Mouse (Mus musculus) heart, embryonic 14.5 days (tissue): ENCODE results near the gene Psmd4. TPM values are rescaled to one million over a fixed set of nuclear protein-coding genes. Genes with fewer than 3 reads are reported as not detected.

ENCODE experiments used
- ATAC-seq: fragments of 200-750 bp; cut with Nextera tagmentation; 2 replicates; pipeline ENCODE4 v1.8.0; 2017; ENCODE audit warnings: low read depth, moderate TSS enrichment; ENCODE audit not compliant: insufficient number of reproducible peaks, insufficient read depth, low FRiP score
- H3K27ac ChIP-seq, 2 experiments: fragments of 200-500 bp in 1 of 2; fragments of 300-500 bp in 1 of 2; sonication (generic) in 1 of 2; replicated peaks in 1 of 2; 2 replicates each; pipeline ENCODE4 v1.5.1; 2012 to 2014; ENCODE audit warnings: low read depth in 2 of 2, low read length in 2 of 2, control low read depth in 1 of 2, mild to moderate bottlenecking in 1 of 2, mixed read lengths in 1 of 2; ENCODE audit not compliant: control insufficient read depth in 1 of 2, insufficient read depth in 1 of 2
- H3K27me3 ChIP-seq: fragments of 300-500 bp; sonication (generic); 2 replicates; pipeline ENCODE4 v1.6.1; 2014; ENCODE audit warnings: mild to moderate bottlenecking, low read length, control low read depth; ENCODE audit not compliant: control insufficient read depth, insufficient read depth
- H3K36me3 ChIP-seq: fragments of 300-500 bp; sonication (generic); 2 replicates; pipeline ENCODE4 v1.6.1; 2014; ENCODE audit warnings: mild to moderate bottlenecking, control low read depth, low read length, mixed read lengths; ENCODE audit not compliant: control insufficient read depth, insufficient read depth
- H3K4me1 ChIP-seq, 2 experiments: fragments of 200-500 bp in 1 of 2; fragments of 300-500 bp in 1 of 2; sonication (generic) in 1 of 2; 2 replicates each; pipeline ENCODE4 v1.6.1; 2012 to 2014; ENCODE audit warnings: low read length in 2 of 2, control low read depth in 1 of 2, mixed read lengths in 1 of 2; ENCODE audit not compliant: control insufficient read depth in 2 of 2, insufficient read depth in 2 of 2
- H3K4me2 ChIP-seq: fragments of 300-500 bp; sonication (generic); 2 replicates; pipeline ENCODE4 v1.6.1; 2014; ENCODE audit warnings: mild to moderate bottlenecking, low read length
- H3K4me3 ChIP-seq, 2 experiments: fragments of 200-500 bp in 1 of 2; fragments of 300-500 bp in 1 of 2; sonication (generic) in 1 of 2; 2 replicates each; pipeline ENCODE4 v1.5.1; 2012 to 2014; ENCODE audit warnings: low read length in 2 of 2, mild to moderate bottlenecking in 2 of 2, control low read depth in 1 of 2, low read depth in 1 of 2, moderate library complexity in 1 of 2; ENCODE audit not compliant: control insufficient read depth in 1 of 2, insufficient read depth in 1 of 2
- H3K9ac ChIP-seq: fragments of 300-500 bp; sonication (generic); 2 replicates; pipeline ENCODE4 v1.6.1; 2014; ENCODE audit warnings: mild to moderate bottlenecking, low read length
- H3K9me3 ChIP-seq: fragments of 300-500 bp; sonication (generic); 2 replicates; pipeline ENCODE4 v1.6.1; 2016; ENCODE audit warnings: low read length, control low read depth; ENCODE audit not compliant: control insufficient read depth
- WGBS: fragments of 180-500 bp; shearing (Covaris S2); extraction: QIAGEN DNeasy Blood & Tissue Kit; methylation state at CpG from one replicate; pipeline ENCODE4 v1.1.7; 2014; 5-methylcytosine and 5-hydroxymethylcytosine counted together
- polyA plus RNA-seq: library from polyadenylated mRNA; unstranded; fragments of >200 nt; fragmentation: Nextera tagmentation; extraction: Ambion mirVana; gene quantifications from 2 replicates; pipeline ENCODE4 v1.2.1, GENCODE M21; 2014

The Psmd4 gene
- 176 and 188 TPM in 2 replicates for polyA plus RNA-seq

- Histone ChIP-seq H3K9me3 (no peaks in the 10 kb centered on the region), H3K27ac (peak within 1 kb of the TSS; percentile 42 to 66; a peak in 3 of 4 replicates), H3K4me1 (peaks cover 0 to 12% of the 10 kb centered on the region in 2 experiments; a peak in 2 of 4 replicates), H3K27me3 (no peaks in the 10 kb centered on the region), H3K36me3 (peaks cover 21% of the 10 kb centered on the region), H3K4me2 (peak within 1 kb of the TSS; percentile 82), H3K4me3 (peak within 1 kb of the TSS; percentile 68 to 73), H3K9ac (peak within 1 kb of the TSS; percentile 87)
- peak; percentile 98 for ATAC-seq
- WGBS = under 1% methylated on average over 36 of the region's 36 CpGs
These were observed at the start of gene Psmd4 for GRCm38 (mm10) chr3:95042166-95042837. Gene Psmd4 (minus strand): TSS chr3:95042614.

DNA sequence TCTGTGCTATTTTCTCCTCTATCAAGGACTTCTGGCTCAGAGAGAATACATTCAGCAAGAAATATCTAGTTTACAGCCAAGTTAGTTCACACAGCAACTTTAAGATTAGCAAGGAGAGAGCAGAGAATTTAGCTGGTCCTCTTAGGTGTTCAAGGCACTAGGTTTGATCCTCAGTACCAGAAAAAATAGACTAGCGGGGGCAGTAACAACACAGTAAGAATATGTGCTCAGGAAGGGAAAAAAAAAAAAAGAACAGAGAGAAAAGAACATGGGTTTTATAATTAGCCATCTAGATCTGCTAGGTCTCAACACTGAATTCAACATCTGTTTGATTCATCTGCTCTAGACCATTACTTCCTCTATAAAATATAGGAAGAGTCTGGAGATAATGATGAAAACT lies 45.7 kb upstream of the Psmd4 start:
- no peak for ATAC-seq
- H3K27me3 ChIP-seq = no peaks in the 10 kb centered on the region
- no peak overlapping the region for H3K4me3 ChIP-seq
- H3K9me3 ChIP-seq = no peaks in the 10 kb centered on the region
- WGBS = 93% methylated on average over 1 of the region's 1 CpGs
- H3K4me2 ChIP-seq = no peak overlapping the region
- H3K36me3 ChIP-seq = peaks cover 13% of the 10 kb centered on the region; the same call in 1 of the 2 replicates
- no peak overlapping the region for H3K27ac ChIP-seq
- H3K4me1 ChIP-seq = no peaks in the 10 kb centered on the region
- no peak overlapping the region for H3K9ac ChIP-seq

- Histone ChIP-seq H3K27ac (no peak overlapping the region), H3K36me3 (peaks cover 95% of the 10 kb centered on the region), H3K4me1 (no peaks in the 10 kb centered on the region; a peak in 1 of 4 replicates), H3K27me3 (no peaks in the 10 kb centered on the region), H3K9ac (no peak overlapping the region), H3K4me2 (no peak overlapping the region), H3K4me3 (no peak overlapping the region), H3K9me3 (no peaks in the 10 kb centered on the region)
- 88% methylated on average over 2 of the region's 2 CpGs for WGBS
- ATAC-seq = no peak
These were observed 29.2 kb upstream of the Psmd4 start for GRCm38 (mm10) chr3:95071606-95072005.

- Histone ChIP-seq H3K9ac (no peak overlapping the region), H3K4me3 (no peak overlapping the region), H3K9me3 (no peaks in the 10 kb centered on the region), H3K4me2 (no peak overlapping the region), H3K36me3 (peaks cover 99% of the 10 kb centered on the region), H3K27ac (no peak overlapping the region), H3K4me1 (no peaks in the 10 kb centered on the region; a peak in 1 of 4 replicates), H3K27me3 (no peaks in the 10 kb centered on the region)
- 59% methylated on average over 11 of the region's 11 CpGs for WGBS
- peak; percentile 58; the same call in 1 of the 2 replicates for ATAC-seq
These were observed 24.2 kb upstream of the Psmd4 start for GRCm38 (mm10) chr3:95066570-95066969.

- no peaks in the 10 kb centered on the region for H3K27me3 ChIP-seq
- no peak overlapping the region for H3K4me3 ChIP-seq
- peaks cover 99% of the 10 kb centered on the region for H3K36me3 ChIP-seq
- H3K9me3 ChIP-seq = no peaks in the 10 kb centered on the region
- ATAC-seq = no peak
- WGBS = 83% methylated on average over 6 of the region's 6 CpGs
- no peak overlapping the region for H3K9ac ChIP-seq
- no peak overlapping the region; a peak in 1 of 4 replicates for H3K27ac ChIP-seq
- H3K4me2 ChIP-seq = no peak overlapping the region
- no peaks in the 10 kb centered on the region; a peak in 1 of 4 replicates for H3K4me1 ChIP-seq
These were observed 23.7 kb upstream of the Psmd4 start for GRCm38 (mm10) chr3:95066095-95066494.

DNA sequence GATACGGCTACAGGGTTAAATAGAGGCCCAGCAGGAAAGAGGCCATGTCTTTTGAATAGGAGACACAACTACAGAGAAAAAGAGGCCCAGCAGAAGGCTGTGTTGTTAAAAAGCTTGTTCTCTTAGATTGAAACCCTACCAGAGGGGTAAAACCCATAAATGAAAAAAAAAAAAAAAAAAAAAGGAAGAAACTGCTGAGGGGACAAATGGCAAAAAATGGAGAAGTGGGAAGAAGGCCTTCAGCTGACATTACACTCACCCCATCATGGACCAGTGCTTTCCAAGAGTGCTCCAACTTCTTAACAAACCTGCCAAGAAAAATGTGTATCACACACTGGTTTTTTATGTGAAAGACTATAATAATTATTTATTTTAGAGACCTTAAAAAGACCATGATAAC lies 23.1 kb upstream of the Psmd4 start:
- H3K9ac ChIP-seq = no peak overlapping the region
- no peaks in the 10 kb centered on the region for H3K27me3 ChIP-seq
- H3K4me1 ChIP-seq = no peaks in the 10 kb centered on the region; a peak in 1 of 4 replicates
- WGBS = 73% methylated on average over 1 of the region's 1 CpGs
- H3K4me3 ChIP-seq = no peak overlapping the region
- no peak for ATAC-seq
- H3K27ac ChIP-seq = no peak overlapping the region
- peaks cover 99% of the 10 kb centered on the region for H3K36me3 ChIP-seq
- H3K4me2 ChIP-seq = no peak overlapping the region
- H3K9me3 ChIP-seq = no peaks in the 10 kb centered on the region

DNA sequence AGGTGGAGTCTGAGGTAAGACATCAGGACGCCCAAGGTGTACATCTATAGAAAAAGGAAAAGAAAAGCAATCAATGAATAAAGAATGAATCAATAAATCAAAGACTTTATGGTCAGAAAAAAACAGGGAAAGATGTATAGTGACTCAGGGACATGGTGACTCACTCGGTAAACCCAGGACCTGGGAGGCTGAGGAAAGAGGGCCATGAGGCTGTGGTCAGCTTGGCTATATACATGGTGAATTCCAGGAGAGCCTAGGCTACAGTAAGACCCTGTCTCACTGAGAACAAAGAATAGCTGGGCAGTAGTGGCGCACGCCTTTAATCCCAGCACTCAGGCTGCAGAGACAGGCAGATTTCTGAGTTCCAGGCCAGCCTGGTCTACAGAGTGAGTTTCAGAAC lies 21.3 kb upstream of the Psmd4 start:
- Histone ChIP-seq H3K36me3 (peaks cover 99% of the 10 kb centered on the region), H3K9ac (no peak overlapping the region), H3K9me3 (no peaks in the 10 kb centered on the region), H3K27ac (no peak overlapping the region), H3K4me2 (no peak overlapping the region), H3K4me1 (no peaks in the 10 kb centered on the region; a peak in 1 of 4 replicates), H3K27me3 (no peaks in the 10 kb centered on the region), H3K4me3 (no peak overlapping the region)
- 83% methylated on average over 4 of the region's 4 CpGs for WGBS
- no peak for ATAC-seq

DNA sequence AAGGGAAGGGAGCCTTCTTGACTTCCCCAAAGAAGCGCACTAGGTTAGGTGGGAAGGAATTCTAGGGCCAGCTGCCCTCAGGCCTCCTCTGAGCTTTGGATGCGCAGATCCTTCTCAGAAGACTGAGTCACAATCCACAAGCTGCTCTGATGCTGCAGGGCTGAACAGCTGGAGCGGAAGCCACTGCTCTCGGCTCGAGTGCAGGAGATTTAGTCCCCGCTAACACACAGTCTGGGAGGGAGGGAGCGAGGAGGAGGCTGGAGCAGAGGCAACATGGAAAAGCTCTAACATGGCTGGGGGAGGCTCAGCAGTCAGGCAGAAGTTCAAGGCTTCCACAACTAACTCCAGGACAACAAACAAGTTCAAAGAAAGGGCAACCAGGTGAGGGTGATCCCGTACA lies 15.7 kb upstream of the Psmd4 start:
- no peak overlapping the region for H3K4me2 ChIP-seq
- H3K4me1 ChIP-seq = peaks cover 16 to 33% of the 10 kb centered on the region in 2 experiments
- 79% methylated on average over 8 of the region's 8 CpGs for WGBS
- no peak overlapping the region for H3K9ac ChIP-seq
- H3K4me3 ChIP-seq = no peak overlapping the region
- peaks cover 59% of the 10 kb centered on the region for H3K36me3 ChIP-seq
- no peak overlapping the region for H3K27ac ChIP-seq
- no peaks in the 10 kb centered on the region for H3K9me3 ChIP-seq
- no peak for ATAC-seq
- no peaks in the 10 kb centered on the region for H3K27me3 ChIP-seq
